Mouse (Mus musculus) right cerebral cortex, postnatal 4 days (tissue): ENCODE results near the gene Icam4.
A peak's percentile ranks its signal among the peaks of the same experiment; 100 is the strongest.
"Not testable (repeated sequence)": the region's sequence is repeated elsewhere in the genome, so short reads cannot be mapped to it uniquely, and the experiment has no call there.

Source experiments
- DNase-seq: peaks from one replicate; pipeline ENCODE4 v3.0.0-alpha.2; 2022

Icam4 gene

DNA sequence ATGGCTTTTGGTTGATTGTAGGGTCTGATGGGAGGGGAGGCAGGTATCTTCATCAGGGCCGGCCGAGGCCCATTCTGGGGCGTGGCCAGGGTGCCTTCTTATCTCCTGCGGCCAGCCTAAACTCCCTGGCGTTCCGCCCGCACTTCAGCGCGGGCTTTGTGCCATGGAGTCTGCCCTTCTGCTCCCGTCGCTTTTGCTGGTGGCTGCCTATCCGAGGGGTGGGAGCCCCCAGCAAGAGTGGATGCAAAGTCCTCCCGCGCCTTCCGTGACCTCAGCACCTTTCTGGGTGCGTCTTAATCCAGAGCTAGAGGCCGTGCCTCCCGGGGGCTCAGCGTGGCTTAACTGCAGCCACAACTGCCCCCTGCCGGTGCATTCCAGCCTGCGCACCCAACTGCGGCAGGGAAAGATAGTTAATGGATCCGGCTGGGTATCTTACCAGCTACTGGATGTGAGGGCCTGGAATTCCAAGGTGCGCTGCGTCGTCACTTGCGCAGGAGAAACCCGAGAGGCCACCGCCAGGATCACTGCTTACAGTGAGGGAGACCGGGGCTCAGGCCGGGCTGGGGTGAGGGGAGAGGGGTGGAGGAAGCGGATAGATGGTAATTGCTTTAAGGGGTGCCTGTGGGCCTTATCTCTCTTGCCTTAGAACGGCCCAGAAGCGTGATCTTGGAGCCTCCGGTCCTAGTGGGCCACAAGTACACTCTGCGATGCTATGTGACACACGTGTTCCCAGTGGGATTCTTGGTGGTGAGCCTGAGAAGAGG, at the start of gene Icam4:
Gene Icam4 (plus strand): TSS at position 83 of the 764 bp plus-strand sequence.
- DNase-seq, result peak; percentile 75

GRCm38 (mm10) chr9:20979769-20980168, 49.4 kb upstream of the Icam4 start:
- DNase-seq, result no peak

GRCm38 (mm10) chr9:20982171-20982570, 47.0 kb upstream of the Icam4 start:
- no peak for DNase-seq

- no peak for DNase-seq
These were observed 46.0 kb upstream of the Icam4 start for GRCm38 (mm10) chr9:20983169-20983568.

DNA sequence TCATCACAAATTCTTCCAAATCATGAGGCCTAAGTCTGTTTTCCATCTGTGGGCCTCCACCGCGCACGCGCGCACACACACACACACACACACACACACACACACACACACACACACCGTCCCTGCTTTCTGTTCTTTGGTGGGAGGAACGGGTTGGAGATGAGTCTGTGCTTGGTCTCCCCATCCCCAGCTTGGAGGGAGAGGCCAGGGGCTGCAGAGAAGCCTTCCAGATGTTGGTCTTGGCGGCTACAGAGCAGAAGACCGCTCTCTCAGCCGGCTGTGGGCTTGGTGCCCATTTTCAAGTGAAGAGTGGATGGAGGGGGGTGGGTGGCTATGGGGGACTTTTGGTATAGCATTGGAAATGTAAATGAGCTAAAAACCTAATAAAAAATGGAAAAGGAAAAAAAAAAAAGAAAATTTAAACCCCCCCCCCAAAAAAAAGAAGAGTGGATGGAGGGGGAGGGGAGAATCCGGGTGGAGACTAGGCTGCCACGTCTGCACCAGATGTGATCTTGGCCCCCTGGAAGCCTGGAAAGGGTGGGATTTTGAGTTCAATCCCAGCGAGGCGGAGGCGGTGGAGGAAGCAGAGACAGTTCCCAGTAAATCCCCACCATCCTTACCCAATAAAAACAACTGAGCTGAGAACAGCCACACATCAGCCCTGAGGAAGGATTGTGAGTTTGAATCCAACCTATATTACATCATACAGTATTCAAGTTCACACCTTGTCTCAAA, 42.1 kb upstream of the Icam4 start:
- no peak for DNase-seq

GRCm38 (mm10) chr9:20987953-20988352, 41.2 kb upstream of the Icam4 start:
- no peak for DNase-seq

GRCm38 (mm10) chr9:20990861-20991260, 38.3 kb upstream of the Icam4 start:
- DNase-seq, result no peak

GRCm38 (mm10) chr9:20991587-20991986, 37.6 kb upstream of the Icam4 start:
- no peak for DNase-seq

DNA sequence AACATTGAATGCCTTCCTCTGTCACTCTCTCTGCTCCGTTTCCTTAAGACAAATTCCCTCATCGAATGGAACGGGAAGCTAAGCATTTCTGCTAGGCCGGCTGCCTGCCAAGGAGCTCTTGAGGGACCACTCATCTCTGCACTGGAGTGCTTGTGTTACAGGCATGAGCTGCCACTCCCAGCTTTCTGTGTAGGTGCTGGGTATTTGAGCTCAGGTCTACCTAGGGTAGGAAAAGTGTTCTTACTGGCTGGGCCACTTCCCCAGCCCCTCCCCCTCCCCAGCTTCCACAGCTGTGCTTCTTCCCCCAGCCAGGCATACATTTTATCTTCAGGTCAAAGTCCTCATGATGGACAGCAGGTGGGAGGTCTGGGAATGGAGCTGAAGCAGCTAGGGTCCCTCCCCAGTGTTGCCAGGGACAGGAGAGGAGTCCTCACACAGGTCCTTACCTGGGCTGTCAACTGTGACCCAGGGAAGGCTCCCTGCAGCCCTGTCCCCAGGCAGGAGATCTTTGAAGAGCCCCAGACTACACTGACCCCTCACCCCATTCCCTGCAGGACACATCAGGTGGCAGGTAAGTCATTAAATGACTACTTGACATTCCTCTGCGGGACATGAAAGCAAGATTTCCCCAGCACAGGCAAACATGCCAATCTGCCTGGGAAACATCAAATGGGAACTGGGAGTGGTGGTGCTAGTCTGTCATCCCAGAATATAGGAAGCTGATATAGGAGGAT, 35.8 kb upstream of the Icam4 start:
- DNase-seq, result no peak

GRCm38 (mm10) chr9:20995069-20995468, 34.1 kb upstream of the Icam4 start:
- no peak for DNase-seq

DNA sequence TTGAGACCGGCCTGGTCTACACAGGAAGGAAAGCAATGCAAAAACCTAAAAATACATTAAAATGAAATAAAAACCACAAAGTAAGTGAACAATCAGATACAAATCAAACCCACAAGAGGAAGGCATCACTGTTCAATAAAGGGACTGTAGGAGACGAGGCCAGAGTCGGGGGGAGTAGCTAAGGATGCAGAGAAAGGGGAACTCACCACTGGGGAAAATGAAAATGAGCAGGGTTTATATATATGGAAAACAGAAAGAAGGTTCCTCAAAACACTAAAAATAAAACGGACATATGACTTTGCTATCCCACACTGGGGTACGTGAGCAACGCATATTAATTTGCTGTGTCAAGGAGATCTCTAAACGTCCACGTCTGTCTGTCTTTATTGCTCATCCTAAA, 32.1 kb upstream of the Icam4 start:
- DNase-seq, result no peak

DNA sequence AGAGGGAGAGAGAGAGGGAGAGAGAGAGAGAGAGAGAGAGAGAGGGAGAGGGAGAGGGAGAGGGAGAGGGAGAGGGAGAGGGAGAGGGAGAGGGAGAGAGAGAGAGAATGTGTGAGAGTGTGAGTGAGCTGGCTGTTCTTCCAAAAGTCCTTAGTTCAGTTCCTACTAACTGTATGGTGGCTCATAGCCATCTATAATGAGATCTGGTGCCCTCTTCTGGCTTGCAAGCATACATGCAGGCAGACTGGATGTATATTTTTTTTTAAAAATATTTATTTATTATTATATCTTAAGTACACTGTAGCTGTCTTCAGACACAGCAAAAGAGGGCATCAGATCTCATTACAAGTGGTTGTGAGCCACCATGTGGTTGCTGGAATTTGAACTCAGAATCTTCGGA, 30.8 kb upstream of the Icam4 start:
- not testable (repeated sequence) for DNase-seq

DNA sequence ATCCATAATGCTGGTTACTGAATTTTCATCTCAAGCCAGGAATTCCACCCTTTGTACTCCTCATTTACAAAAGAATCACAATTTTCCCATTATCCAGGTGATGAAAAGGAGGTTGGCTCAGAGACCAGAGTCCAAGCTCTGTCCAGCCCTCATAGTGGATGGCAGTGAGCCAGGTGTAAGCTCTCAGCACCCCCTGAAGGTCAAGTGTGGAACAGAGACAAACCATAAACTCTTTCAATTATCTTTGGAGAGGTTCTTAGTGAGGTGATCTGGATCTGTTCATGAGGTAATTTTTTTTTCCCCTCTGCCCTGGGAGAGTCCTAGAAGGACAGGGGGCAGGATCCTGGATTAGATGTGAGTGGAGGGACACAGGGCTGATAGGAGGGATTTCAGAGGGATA, 28.4 kb upstream of the Icam4 start:
- DNase-seq, result no peak

DNA sequence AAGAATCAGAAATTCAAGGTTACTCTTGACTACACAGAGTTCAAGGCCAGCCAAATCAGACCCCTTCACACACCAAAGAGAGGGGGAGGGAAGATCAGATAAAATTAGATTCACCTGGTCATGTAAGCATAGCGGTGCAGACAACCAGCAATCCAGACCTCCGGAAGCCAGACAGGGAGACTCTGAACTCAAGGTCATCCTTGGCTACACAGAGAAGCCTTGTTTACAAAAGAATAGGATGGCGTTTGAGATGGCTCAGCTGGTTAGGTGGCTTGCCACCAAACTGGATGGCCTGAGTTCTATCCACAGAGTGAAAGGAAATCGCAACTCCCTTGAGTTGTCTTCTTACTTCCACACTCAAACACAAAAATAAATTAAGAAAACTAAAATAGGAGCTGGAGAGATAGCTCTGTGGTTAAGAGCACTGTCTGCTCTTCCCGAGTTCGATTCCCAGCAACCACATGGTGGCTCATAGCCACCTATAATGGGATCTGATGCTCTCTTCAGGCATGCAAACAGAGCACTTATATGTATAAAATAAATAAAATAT, 27.4 kb upstream of the Icam4 start:
- DNase-seq, result no peak

DNA sequence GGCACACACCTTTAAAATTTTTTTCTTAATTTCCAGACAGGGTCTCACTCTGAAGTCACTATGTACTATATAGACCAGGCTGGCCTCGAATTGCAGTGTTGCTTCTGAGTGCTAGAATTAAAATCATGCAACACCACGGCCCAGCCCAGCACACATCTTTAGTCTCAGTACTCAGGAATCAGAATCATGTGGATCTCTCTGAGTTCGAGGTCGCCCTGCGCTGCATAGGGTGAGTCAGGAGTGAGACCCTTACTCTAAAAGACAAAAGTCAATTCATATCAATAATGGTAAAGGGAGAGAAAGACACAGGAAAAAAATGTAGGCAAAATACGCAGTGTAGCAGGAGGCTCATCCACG, 26.9 kb upstream of the Icam4 start:
- no peak for DNase-seq

GRCm38 (mm10) chr9:21002627-21003551, 26.3 kb upstream of the Icam4 start, which contains the start of gene Mrpl4:
Gene Mrpl4, plus strand, starts transcription at chr9:21002738.
- DNase-seq, result peak; percentile 93

DNA sequence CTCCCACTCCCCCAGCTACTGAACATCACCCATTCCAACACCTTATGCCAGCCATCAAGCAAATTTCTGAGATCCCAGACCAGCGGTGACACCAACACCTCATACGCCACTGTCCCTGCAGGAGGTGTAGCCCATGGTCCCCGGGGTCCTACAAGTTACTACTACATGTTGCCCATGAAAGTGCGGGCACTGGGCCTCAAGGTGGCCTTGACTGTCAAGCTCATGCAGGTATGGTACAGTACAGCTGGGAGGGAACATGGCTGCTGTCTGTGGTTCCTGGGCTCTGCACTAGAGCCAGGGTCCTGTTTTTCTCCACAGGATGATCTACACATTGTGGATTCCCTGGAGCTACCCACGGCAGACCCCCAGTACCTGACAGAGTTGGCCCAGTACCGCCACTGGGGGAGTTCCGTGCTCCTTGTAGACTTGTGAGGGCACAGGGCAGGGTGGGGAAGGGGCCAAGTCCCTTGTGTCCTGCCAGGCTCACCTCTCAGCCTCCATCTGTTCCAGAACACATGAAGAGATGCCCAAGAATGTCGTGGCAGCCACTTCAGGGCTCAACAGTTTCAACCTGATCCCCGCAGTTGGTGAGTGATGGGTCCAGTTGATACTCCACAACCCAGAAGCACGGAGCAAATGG, 21.7 kb upstream of the Icam4 start:
- no peak for DNase-seq

GRCm38 (mm10) chr9:21008007-21008406, 21.2 kb upstream of the Icam4 start:
- DNase-seq, result no peak

DNA sequence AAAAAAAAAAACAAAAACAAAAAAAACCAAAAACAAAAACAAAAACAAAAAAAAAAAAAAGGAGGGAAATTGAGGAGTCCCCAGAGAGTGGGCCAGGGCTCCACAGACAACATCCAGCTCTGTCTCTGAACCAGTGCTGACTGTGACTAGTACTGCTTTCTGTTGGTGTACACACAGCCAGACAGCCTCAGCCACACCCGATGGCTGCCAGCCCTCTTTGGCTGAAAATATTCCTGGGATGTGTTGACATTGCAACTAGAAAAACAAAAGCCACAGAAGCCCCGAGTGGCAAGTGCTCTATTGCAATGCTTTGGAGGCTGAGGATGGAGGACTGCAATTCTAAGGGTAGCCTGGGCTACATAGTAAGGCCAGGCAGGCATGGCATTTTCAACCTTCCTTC, 18.8 kb upstream of the Icam4 start:
- no peak for DNase-seq

DNA sequence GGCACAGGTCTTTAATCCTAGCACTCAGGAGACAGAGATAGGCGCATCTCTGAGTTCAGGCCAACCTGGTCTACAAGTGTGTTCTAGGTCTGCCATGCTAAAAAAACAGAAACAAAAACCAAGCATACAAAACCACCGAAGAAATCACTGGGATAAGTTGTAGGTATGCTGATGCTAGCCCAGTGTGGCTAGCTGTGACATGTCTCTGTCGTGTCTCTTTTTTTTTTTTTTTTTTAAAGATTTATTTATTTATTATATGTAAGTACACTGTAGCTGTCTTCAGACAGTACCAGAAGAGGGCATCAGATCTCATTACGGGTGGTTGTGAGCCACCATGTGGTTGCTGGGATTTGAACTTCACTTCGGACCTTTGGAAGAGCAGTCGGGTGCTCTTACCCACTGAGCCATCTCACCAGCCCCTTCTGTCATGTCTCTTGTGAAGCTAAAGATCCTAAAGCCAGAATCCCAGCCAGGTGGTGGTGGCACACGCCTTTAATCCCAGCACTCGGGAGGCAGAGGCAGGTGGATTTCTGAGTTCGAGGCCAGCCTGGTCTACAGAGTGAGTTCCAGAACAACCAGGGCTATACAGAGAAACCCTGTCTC, 18.1 kb upstream of the Icam4 start:
- not testable (repeated sequence) for DNase-seq

DNA sequence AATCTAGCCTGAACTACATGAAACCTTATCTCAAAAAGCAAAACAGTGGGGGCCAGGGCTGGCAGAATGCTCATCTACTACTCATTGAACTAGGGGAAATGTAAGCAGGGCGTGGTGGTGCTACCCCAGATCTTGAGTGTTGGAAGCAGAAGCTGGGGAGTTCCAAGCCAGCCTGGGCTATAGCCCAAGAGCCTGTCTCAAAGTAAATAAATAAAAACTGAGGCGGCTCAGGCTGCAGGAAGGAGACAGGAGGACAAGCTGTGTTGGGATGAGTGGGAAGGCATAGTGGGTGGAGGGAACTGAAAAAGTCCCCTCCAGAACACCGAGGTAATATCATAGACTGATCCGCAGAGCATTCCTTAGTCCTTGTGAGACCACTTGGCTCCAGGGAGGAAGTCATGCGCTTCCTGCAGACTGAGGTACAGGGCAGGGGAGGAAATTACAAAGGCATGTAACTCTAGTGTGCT, 17.3 kb upstream of the Icam4 start:
- DNase-seq, result no peak
